Mouse (Mus musculus): Measurements from ENCODE around the gene Gimap8.

Gene Gimap8

DNA sequence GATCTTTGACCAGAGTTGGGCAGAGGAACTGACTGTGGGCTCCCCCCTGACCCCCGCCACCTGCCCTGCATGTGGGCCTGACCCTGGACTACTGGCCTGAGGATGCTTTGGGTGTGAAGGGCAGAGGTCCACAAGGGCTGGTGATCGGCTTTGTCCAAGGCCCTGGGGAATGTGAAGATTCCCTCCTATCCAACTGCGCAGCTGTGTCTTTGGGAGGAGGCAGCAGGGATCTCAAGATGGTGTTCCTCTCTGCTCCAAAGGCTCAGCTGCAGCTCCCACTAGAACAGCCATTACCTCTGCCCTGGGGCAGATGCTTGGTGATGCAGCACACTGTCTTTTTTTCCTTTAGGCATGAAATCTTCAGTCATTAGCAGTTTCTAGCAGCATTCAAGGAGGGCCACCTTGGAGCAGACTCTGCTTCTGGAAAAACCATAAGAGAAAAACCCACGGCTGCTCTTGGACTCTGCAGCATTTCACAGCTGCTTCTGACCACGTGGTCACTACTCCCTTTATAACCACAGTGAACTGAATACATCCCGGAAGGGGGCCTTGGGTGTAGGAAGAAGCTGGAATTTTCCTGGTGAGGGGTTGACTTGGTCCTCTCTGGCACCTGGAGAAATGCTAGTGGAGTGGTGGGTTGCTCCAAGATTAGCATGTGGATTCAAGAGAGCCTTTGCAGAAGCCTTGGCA is 9.1 kb upstream of the Gimap8 start:
- in situ Hi-C loops (cut with MboI; ENCODE audit: low sequenced_read_pairs) = no loop called here

DNA sequence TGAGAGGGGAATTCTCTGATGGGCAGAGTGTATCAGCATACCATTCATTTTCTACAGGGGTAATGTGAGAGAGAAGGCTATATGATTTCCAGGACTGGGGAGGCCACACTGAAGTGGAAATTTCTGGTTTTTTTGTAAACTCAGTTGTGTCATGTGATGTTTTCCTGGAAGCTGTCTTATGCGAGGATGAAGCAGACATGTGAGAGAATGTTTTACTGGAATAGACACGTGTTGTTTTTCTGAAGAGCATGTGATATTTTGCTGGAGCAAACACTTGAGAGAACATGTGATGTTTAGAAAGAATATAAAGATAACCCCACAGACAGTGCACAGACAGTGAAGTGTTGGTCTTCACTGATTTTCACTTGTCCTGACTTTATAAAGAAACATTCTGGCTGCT is 8.5 kb upstream of the Gimap8 start:
- in situ Hi-C loops (cut with MboI; ENCODE audit: low sequenced_read_pairs) = no loop called here

GRCm38 (mm10) chr6:48641391-48641790 is 5.6 kb upstream of the Gimap8 start:
- in situ Hi-C loops (cut with MboI; ENCODE audit: low sequenced_read_pairs) = no loop called here

DNA sequence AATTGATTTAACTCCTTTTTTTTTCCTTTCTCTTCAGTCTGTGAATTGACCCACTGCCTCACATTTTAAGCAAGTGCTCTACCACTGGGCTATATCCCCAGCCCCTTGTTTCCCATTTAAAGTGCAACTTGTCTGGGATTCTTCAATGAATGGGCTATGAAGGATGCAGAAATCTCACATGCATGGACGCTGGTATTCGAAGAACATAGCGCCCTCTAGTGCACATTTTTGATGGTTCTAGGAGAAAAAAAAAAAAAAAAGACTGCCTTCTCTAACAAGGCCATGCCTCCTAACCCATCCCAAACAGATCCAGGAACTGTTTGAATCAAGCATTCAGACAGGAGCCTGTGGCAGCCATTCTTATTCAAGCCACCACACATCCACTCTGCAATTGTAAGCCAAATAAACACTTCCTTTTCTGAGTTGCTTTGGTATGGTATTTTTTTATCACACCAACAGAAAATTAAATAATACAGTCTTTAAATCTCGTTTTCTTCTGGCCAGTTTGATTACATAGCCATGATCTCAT is 4.2 kb upstream of the Gimap8 start:
- in situ Hi-C loops (cut with MboI; ENCODE audit: low sequenced_read_pairs) = no loop called here

DNA sequence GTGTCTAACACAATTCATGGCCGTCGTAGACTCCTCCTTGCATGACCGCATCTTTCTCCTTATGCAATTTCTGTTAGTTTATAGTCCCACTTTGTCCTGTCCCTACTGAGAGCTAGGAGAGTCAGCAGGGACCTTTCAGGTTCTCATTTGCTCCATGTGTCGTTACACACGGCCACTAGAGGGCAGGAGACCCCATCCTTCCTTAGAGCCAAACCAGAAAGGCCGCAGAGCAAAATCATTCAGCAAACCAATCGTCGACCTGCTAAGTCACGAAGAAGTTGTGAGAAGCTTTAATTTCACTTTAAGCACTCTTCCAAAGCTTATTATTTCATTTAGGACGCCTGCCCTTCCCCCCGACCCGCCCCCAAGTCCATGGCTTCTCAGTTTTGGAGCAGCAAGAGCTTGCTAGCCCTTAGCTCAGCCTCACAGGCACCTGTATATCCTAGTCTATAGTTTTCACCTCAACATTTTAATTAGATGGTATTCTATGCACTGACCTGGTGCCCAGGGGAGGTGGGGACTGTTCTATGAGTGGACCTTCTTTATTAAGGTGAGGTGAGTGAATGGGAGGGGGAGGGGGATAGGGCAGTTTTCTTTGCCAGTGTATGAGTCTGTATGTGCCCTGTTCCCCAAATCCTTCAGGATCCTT is 1.2 kb upstream of the Gimap8 start:
- in situ Hi-C loops (cut with MboI; ENCODE audit: low sequenced_read_pairs) = loop anchor here (5.0 kb wide), 1 partner anchor 122 kb away; no protein-coding TSS in a partner anchor

GRCm38 (mm10) chr6:48646309-48646690 is 734 bp upstream of the Gimap8 start:
- in situ Hi-C loops (cut with MboI; ENCODE audit: low sequenced_read_pairs) = loop anchor here (5.0 kb wide), 1 partner anchor 121 kb away; no protein-coding TSS in a partner anchor

DNA sequence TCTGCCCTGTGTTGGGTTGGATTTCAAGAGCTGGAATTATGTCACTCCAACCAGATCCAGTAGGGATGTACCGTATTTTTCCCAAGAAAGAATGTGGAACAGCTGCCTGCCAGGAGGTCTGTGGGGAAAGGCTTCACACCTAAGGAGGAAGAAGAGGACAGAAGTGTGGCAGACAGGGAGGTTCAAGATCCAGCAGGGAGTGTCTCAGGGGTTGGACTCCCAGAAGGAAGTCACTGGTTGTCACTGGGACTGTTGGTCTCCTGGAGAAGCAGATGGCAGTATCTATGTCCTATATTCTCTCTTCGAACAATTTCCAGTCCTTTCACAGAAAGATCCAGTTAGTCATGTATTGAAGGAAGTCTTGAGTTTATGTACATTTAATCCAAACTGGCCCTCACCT is 577 bp downstream of the Gimap8 start:
- in situ Hi-C loops (cut with MboI; ENCODE audit: low sequenced_read_pairs) = loop anchor here (5.0 kb wide), 1 partner anchor 120 kb away; no protein-coding TSS in a partner anchor

GRCm38 (mm10) chr6:48648779-48649178 is 1.7 kb downstream of the Gimap8 start:
- in situ Hi-C loops (cut with MboI; ENCODE audit: low sequenced_read_pairs) = loop anchor here (5.0 kb wide), 1 partner anchor 119 kb away; no protein-coding TSS in a partner anchor

DNA sequence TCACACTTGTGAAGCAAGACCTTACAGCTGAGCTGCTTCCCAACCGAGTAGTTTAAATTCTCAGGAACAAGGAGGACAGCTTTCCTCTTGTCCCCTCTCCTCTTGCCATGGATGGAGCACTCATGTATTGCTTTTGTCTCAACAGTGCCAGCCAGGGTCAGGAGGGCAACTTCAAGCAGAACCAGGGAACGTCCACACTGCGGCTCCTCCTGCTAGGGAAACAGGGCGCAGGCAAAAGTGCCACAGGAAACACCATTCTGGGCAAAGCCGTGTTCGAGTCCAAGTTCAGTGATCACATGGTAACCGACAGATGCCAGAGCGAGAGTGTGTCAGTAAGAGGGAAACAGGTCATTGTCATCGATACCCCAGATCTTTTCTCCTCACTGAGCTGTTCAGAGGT is 3.0 kb downstream of the Gimap8 start:
- in situ Hi-C loops (cut with MboI; ENCODE audit: low sequenced_read_pairs) = loop anchor here (10.0 kb wide), 1 partner anchor 305 kb away; no protein-coding TSS in a partner anchor

- in situ Hi-C loops (cut with MboI; ENCODE audit: low sequenced_read_pairs) = loop anchor here (10.0 kb wide), 1 partner anchor 296 kb away; no protein-coding TSS in a partner anchor
Measured at GRCm38 (mm10) chr6:48658721-48659120, 11.7 kb downstream of the Gimap8 start.

GRCm38 (mm10) chr6:48664750-48665149 is 17.7 kb downstream of the Gimap8 start:
- in situ Hi-C loops (cut with MboI; ENCODE audit: low sequenced_read_pairs) = no loop called here

- in situ Hi-C loops (cut with MboI; ENCODE audit: low sequenced_read_pairs) = no loop called here
Measured at GRCm38 (mm10) chr6:48665471-48665870, 18.4 kb downstream of the Gimap8 start.

DNA sequence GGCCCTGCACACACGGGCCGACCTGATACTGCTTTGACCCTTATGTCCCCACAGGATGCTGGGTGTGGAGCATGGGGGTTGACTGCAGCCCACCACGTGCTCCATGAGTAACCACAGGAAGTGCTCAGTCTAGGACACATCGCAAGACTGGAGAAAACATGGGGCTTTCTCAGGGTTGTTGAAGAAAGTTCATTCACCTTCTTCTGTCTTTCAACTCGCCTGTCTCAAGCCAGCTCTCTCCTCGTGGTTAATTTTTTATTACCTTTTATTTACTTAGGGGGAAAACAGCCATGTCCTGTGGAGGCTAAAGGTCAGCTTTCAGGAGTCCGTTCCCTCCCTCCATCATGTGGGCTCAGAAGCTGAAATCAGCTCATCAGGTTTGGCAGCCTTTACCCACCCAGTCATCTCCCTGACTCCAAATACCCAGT is 19.1 kb downstream of the Gimap8 start:
- in situ Hi-C loops (cut with MboI; ENCODE audit: low sequenced_read_pairs) = no loop called here

DNA sequence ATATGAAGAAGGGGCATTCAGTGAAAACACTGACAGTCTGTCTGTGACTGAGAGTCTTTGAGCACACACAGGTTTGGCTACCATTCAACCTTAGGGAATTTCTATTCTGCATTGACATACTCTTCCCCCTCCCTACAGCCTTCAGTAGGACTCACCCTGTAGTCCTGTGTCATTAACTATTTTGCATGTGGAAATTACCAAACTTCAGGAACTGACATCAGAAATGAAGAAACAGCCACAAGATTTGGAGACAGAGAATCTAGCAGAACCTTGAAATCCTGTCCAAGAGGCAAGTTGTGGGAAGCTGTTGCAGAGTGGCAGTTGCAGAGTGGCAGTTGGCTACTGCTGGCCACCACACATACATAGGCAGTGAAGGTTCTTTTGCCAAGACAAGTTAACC is 21.0 kb downstream of the Gimap8 start:
- in situ Hi-C loops (cut with MboI; ENCODE audit: low sequenced_read_pairs) = no loop called here

DNA sequence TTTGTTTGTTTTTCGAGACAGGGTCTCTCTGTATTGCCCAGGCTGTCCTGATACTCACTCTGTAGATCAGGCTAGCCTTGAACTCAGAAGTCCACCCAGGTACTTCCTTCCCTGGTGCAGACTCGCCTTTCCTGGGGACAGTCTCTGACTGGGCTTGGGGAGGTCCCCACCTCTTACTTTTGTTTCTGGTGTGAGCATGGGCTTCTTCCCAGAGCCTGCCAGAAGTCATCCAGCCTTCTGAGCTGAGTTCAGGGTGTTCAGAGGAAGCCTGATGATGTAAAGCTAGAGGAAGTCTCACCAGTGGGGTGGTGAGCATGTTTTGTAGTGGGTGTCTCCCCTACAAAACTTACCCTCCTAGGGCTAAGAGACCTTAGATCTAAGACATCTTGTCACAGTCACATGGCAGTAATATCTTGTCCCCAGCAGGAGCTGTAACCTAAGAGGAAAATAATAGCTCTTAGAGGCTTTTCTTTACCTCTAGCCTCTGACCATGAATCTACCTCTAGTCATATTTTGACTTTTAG is 22.5 kb downstream of the Gimap8 start:
- in situ Hi-C loops (cut with MboI; ENCODE audit: low sequenced_read_pairs) = no loop called here

GRCm38 (mm10) chr6:48674291-48675058 is 27.4 kb downstream of the Gimap8 start:
- in situ Hi-C loops (cut with MboI; ENCODE audit: low sequenced_read_pairs) = no loop called here

GRCm38 (mm10) chr6:48675400-48675930 is 28.4 kb downstream of the Gimap8 start:
- in situ Hi-C loops (cut with MboI; ENCODE audit: low sequenced_read_pairs) = no loop called here

- in situ Hi-C loops (cut with MboI; ENCODE audit: low sequenced_read_pairs) = no loop called here
Measured at GRCm38 (mm10) chr6:48675931-48676859, 29.2 kb downstream of the Gimap8 start, which contains the start of gene Gimap9. Gimap9 (plus strand) TSS chr6:48676129.

DNA sequence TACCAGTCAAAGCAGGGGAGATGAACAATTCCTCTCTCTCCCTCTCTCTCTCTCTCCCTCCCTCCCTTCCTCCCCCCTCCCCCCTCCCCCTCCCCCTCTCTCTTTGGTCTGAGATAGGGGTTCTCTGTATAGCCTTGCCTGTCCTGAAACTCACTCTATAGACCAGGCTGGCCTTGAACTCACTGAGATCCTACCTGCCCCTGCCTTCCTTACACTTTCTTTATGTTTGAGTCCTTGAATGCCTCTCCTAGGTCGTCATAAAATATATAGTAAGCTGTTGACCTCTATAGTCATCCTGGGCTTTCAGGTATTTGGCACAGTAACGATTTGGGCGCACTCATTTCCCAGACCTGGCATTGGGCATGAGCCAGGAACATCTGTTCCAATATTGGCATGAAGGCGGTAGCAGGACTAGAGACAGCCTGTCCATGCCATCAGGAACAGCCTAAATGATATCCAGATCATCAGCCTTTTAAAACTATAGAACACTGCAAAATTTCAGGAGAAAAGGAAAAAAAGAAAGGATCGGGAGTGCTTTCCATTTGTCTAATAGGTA is 29.9 kb downstream of the Gimap8 start:
- in situ Hi-C loops (cut with MboI; ENCODE audit: low sequenced_read_pairs) = no loop called here
